Mouse (Mus musculus): ENCODE measurements around the gene Capzb. TPM values are rescaled to one million over a fixed set of nuclear protein-coding genes. Genes with fewer than 3 reads are reported as not detected.

The Capzb gene
- total RNA-seq, 2 experiments from 2014 or later: 343 to 361 TPM

DNA sequence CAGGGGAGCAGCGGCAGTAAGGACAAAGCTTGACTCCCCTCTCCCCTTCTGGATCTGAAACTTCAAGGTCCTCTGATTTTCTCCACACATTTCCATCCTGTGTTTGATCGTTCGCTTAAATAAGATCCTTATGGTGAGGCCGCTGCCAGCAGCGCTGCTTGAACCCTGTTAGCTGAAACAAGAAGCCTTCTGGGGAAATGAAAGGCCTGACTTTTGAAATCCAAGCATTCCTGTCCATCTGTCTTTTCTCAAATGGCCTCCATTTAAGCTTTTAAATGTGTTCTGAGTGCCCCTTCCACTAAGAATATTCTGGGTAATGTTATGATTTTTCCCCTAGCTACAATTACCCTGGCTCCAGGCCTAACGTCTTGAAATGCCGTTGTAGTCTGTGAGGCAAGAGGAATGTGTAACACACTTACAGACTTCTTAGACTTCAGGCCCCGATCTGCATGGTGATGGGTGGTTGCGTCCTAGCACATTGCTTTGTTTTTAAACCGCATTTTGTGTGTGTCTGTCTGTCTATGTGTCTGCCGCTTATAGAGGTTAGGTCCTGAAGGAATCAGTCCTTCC, 66.7 kb downstream of the Capzb start:
- no peak for DNase-seq (ENCODE audit: low spot score in 2 of 2)

DNA sequence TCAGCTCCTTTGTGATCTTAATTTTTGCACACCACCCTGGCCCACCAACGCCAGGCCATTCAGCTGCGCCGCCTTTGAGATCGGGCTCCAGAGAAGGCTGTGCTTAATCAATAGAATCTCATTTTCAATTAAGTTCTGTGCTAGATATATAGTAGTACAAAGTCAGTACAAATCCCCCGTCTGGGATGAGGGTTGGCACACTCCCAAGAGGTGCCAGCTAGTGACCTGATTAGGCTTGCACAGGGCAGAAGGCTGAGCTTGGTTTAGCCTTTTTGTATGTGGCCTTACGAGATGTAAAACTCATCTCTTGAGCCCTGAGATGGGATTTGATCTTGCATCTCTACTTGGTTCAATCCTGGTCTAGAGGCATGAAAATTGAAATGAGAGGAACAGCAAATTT, 70.3 kb downstream of the Capzb start:
- DNase-seq (ENCODE audit: low spot score in 2 of 2): no peak

DNA sequence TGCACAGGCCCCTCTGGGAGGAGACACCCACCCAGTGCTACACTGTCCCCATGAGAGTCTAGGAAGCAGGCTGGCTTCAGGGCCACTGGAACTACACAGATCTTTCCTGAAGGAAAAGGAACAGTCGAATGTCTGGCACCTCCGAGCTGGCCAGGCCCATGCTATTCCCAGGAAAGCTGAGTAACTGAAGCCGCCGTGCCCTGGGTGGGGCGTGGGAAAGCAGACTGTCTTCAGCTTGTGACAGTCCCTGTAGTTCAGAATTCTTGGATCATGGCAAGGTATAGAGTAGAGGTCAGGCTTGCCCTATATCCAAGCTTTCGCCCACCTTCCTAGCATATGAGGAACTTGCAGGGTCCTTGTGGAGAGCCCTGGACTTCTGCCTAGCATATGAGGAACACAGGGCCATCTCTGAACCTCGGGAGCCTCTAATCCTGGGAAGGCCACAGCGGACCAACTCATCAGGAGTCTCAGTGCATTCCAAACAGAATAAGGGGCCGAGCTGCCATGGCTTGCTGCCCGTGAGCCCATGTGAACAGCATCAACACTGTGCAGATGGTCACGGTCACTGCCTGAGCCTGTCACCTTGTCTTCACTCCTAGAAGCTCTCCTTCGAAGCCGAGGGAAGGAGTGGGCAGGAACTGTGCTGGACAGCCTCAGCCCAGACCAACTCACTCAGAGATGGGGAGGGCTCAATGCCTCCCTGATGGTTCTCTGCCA, 73.2 kb downstream of the Capzb start:
- DNase-seq (ENCODE audit: low spot score in 2 of 2): no peak

DNA sequence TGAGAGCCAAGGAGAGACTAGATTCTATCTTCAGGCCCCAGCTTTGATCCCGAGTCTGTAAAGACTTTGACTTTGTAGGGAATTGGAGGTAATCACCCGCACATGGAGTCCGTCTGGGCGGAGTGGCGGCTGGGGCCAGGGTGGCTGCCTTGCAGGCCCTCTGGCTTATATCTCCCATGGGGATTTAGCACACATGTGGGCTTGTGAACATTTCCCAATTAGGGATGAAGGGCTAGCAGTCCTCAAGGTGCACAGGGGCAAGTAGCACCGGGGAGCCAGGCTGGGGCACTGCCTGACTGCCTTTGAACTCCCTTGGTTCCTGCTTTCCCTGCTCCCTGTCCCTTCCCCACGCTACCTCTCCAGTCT, 73.8 kb downstream of the Capzb start:
- DNase-seq (ENCODE audit: low spot score in 2 of 2): no peak

DNA sequence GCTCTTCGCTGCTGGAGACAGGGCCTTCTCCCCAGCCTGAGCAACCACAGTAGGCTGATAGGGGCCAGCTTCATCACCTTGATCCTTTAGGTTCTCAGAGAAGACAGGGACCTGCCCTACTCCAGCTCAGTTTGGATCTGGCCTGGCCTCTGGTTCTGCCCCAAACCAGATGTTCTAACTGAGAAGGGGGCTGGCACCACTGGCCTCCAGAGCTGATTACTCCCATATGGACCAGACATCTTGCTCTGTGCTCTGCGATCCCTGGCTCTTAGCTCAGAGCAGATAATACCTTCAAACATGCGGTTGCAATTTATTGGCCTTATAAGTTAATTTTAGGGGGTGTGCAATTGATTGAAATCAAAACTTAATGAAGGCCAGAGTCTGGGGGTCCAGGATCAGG, 74.6 kb downstream of the Capzb start:
- no peak for DNase-seq (ENCODE audit: low spot score in 2 of 2)

DNA sequence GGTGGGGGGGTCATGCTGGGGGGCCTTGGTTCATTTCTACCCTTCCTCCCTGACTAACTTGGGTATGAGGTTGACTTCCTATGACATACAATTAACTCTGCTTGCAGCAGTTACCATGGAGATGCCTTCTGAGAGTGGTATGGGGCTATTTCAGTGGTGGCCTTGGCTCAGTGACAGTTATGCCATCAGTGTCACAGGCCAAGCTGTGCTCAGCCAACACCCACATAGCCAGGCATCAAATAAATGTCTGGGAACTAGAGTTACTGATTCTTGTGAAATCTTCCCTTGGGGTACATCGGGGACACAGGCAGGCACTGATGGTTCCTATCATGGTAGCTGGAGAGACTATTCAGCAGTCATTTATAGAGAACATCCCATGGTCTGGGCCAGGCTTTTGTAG, 75.5 kb downstream of the Capzb start:
- no peak for DNase-seq (ENCODE audit: low spot score in 2 of 2)

DNA sequence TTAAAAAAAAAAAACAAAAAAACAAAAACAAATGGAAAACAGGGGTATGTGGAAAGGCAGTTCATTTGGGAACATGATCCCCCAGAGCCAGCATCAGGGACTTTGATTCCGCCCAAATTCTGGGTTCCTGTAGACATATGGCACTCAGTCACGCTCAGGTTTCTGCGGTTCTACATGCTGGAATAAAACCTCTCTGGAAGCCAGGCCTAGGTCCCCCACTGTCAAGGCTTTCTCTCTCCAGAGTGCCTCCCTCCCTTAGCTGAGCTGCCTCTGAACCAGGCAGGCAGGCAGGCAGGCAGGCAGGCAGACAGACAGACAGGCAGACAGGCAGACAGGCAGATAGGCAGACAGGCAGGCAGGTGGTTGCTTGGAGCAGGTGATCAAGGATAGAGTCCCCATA, 77.5 kb downstream of the Capzb start:
- DNase-seq (ENCODE audit: low spot score in 2 of 2): no peak

DNA sequence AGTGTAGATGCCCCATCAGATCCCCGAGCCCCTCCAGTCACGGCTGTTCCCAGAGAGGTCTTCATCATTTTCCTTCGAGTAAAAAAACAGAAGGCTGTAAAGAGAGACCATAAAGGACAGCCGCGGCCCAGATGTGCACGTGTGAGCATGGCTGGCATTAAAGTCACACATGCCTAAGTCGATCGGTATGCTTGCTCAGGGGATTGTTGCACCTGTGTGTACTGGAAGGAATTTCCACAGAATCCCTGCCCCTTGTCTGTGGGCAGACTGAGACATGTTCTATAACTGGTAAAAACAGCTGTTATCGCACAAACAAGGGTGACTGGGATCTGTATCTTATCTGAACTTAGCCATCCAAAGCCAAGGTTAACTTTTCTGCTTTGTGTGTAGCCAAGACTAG, 78.9 kb downstream of the Capzb start:
- no peak for DNase-seq (ENCODE audit: low spot score in 2 of 2)

DNA sequence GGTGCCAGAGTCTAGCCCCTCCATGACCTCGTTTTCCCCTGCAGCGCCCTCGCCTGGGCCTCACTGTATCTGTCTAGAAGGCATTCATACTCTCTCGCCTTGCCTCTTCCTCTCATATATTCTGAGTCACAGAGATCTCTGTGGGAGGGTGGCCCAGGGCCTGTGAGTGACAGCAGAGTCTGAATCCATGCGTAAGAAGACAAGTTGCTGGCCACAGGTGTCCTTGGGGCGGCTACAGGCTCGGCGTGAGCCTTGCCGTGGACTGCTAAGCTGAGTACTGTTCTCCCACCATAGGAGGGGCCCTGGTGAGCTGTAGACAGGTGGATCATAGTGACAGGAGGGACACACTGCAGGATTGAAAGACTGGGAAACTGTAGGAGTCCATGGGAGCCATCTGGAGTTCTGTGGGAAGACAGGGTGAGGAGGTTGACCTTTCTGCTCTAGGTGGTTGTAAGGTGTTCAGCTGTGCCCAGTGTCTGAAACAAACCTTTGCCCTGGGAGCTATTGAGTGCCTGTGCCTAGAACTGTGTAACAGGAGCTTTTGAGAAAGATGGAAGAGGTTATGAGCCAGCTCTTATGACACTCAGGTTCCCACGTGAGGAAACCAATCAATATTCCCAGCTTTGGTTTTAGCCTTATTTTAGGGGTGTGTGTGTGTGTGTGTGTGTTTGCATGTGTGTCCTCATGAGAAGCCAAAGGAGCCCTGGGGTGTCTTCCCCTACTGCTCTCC, 80.4 kb downstream of the Capzb start:
- DNase-seq (ENCODE audit: low spot score in 2 of 2): no peak

DNA sequence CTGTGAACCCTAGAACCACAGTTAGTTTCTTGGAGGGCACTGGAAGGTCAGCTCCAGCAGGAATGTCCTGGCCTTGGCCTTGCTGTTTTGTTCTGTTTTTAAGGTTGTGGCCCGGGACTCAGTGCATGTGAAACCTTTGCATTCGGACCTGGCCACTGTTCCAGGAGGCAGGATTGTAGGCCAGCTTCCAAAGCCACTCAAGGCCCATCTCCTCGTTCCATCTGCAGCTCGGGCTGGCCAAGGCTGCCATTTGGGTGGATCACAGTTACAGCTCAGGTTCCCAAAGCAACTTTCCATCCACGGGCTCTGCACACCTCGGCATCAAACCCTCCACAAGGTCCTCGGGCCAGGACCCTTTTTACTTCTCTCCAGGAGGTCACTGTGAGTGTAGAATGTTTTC, 81.9 kb downstream of the Capzb start:
- DNase-seq (ENCODE audit: low spot score in 2 of 2): no peak

DNA sequence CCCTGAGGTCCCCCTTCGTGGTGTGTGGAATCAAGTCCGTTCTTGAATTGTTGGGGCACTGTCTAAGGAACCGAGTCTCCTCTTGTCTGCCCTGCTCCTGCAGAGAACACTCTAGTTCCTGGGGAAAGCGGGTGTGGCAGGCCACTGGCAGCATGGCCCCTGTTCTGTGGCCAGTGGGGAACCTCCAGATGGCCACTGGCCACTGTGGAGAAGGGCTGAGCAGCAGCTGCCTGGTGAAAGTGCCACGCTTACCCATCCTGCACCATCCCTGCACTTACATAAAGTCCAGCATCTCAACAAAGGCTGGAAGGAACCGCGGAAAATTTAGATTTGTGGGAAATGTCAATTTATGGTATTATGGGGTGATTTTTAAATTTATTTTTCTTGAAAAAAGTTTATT, 83.7 kb downstream of the Capzb start:
- no peak for DNase-seq (ENCODE audit: low spot score in 2 of 2)

DNA sequence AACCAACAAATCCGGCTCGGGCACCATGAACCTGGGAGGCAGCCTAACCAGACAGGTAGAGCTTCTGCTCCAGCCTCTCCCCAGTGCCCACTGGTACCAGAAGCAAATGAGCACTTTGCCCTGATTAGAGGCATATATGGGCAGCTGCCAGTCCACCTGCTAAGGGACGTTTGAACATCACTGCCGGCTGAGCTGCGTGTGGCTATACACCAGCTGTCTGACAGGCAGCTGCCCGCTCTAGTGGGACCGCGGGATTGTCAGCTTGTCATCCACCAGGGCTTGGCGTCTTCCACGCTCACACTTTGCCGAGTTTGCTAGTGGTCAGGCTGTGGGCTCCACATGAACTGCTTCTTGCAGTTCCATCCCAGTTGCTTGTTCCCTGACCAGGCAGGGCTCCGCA, 87.8 kb downstream of the Capzb start:
- DNase-seq (ENCODE audit: low spot score in 2 of 2): no peak

DNA sequence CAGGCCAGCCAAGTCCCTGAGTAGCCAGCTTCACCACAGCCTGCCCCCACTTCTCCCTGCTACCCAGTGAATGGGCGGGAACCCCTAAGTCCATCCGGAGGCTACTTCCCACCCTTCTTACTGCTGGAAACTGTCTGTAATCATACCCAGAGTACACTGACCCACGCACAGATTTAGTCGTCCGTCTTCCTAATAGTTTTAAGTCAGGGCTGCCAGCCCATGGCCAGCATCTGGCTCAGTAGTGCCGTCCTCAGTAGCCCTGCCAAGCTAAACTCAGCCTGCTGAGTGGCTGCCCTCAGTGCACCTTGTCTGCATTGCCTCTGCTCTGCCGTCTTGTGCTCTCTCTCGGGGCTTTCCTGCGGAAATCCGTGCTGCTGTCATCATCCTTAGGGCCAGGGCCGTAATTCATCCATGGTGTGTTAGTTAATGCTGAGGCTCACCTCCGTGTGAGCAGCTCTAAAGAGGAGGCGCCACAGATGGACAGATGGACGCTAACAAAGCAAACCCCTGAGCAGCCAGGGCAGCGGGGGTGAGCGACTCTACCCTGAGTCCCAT, 89.2 kb downstream of the Capzb start:
- DNase-seq (ENCODE audit: low spot score in 2 of 2): no peak

DNA sequence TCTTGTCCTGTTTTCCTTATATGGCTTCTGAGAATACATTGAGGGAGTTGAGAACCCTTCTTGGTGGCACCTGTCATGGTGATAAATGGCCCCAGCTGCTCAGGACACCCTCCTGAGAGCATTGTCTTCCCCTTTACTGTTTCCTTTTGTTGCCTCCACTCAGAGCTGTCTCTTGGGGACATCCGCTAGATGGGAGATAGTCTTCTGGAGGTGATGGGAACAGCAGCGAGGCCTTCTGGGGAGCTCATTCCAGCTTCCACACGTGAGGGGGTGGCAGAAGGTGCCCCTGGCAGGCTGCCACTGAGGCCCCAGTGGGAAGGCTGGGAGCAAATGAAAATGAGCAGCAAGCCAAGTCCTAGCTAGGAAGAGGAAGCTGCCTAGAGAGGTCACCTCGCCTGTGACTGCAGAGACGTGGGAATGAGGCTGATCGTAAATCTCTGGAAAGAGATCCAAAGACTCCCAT, 90.3 kb downstream of the Capzb start:
- no peak for DNase-seq (ENCODE audit: low spot score in 2 of 2)

DNA sequence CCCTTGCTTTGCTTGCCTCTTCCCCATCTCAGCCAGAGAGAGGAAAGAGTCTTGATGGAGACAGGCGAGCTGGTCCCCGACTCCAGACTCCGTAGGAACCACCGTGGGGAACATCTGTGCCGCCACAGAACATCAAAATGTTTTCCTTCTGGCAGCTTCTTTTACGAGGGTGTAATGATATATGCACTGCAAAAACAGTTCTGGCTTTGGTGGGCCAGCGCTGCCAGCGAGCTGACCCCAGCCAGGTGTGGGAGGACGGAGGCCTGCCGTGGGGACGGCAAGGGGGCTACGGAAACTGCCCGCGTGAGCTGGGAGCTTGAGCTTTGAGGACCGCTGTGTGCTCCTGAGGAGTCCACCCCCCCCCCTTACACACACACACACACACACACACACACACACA, 92.2 kb downstream of the Capzb start:
- no peak for DNase-seq (ENCODE audit: low spot score in 2 of 2)

DNA sequence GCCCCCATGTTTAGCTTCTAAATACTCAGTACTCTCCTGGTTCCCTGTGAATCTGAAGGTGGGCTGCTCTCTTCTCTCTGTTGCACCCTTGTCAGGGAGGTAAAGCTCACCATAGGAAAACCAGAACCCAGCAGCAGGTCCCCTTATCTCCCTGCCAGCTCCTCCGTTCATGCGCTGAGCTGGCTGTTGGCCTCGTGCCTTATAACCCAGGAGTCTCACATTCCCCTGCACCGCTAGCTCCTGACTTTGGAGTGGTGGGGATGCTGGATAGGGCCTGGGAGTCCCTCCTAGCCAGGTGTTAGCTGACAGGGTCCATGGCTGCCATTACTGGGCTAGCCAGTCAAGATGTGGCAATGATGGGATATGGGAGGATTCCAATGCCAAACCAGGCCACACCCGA, 93.5 kb downstream of the Capzb start:
- DNase-seq (ENCODE audit: low spot score in 2 of 2): no peak

DNA sequence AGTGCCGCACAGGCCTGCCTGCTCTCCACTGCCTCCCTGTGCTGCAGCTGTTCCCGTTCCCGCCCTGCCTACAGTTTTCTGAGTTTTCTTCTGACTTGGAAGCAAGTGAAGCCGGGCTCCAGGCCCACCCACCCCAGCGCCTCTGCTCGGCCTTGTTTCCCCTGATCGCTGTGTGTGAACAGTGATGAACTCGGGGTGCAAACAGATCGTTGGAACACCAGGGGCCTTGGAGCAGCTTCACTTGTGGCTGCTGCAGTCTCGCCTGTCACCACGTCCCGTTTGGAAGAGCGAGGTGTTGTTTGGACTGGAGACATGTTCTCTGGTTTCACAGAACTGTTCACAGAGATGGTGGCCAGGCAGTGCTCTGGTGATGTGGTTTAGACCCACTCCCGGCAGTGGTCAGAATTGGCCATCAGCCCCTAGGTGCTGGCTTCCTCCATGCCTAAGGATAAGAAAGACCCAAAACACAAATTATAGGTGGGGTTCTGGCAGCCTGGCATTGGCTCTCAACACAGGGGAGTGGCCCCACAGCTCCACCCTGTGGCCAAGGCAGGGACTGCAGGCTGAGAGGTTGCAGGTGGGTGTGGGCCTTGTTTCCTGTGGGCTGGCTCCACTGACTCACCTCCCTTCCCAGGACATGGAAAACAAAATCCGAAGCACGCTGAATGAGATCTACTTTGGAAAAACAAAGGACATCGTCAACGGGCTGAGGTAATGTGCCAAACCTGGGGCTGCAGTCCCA, 94.6 kb downstream of the Capzb start:
- peak; percentile 78 for DNase-seq (ENCODE audit: low spot score in 2 of 2)

DNA sequence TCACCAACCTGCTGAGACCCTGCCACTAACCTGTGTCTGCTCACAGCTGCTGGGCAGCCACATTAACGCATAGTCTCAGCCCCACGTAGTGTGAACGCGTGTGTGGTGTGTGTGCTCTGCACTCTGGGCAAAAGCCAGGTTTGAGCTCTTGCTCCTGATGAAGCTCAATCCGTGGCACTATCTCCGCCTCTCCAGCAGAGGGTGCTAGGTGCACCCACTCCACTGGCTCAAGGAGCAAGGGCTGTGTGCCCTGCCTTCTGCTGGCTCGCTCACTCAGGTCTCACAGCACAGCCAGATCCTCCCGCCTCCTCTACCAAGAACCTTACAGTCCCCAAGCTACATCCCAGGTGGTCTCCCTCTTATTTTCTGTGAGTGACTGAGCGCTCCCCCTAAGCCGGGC, 96.3 kb downstream of the Capzb start:
- no peak for DNase-seq (ENCODE audit: low spot score in 2 of 2)

DNA sequence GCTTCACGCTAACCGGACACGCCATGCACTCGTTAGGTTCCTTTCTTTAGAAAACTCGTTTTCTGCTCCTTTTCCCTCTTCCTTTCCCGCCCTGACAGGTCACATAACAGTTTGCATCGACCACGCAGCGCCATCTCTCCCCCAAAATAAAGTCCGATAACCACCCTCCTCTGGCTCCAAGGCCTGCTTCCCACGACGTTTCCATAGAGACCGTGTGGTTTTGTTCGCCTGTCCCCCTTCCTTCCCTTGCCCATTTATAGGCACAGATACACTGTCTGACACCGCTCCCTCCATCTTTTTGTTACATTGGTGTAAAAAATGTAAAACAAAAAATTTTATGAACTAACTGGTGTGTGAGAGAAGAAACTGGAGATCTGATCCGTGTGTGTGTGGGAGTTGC, 98.4 kb downstream of the Capzb start:
- DNase-seq (ENCODE audit: low spot score in 2 of 2): no peak

DNA sequence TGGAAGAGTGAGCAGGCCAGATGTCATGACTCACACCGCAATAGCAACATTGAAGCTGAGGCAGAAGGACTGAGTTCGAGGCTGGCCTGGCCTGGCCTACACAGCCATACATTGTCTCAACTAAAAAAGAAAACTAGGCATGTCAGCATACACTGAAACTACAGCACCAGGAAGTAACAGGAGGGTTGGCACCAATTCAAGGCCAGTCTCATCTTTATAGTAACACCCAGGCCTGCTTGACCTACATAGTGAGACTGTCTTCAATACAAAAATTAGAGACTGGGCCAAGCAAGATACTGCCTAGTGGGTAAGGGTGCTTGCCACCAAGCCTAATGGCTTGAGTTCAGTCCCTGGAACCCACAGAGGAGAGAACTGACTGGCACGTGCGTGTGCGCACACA, 99.3 kb downstream of the Capzb start:
- DNase-seq (ENCODE audit: low spot score in 2 of 2): no peak

DNA sequence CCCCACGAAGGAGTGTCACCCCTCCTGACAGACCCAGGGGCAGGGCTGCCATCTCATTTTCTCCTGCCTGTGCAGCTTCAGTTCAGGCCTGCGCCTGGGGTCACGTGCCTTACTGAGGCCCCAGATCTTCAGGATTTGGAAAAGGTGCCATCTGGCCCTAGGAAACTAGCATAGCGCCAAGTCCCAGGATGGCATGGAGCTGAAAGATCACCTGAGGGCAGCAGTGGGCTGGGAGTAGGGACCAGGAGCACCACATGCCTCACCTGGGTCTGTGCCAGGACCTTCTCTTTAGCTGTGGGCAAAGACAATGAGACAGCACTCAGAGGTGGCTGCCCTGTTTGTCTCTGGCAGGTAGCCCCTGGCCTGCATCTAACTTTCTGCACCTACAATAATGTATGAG, 104.9 kb downstream of the Capzb start:
- no peak for DNase-seq (ENCODE audit: low spot score in 2 of 2)

All from adrenal gland, postnatal 4 days (tissue).